Mouse (Mus musculus): ENCODE data around the gene Dpy30. TPM values are rescaled to one million over a fixed set of nuclear protein-coding genes. Genes with fewer than 3 reads are reported as not detected.
"Not testable (repeated sequence)": the region's sequence is repeated elsewhere in the genome, so short reads cannot be mapped to it uniquely, and the experiment has no call there.

Gene Dpy30
- 207 and 255 TPM in 2 replicates for total RNA-seq (2014; fragmentation: Nextera tagmentation)
- total RNA-seq (2017), result 171 and 231 TPM in 2 replicates

DNA sequence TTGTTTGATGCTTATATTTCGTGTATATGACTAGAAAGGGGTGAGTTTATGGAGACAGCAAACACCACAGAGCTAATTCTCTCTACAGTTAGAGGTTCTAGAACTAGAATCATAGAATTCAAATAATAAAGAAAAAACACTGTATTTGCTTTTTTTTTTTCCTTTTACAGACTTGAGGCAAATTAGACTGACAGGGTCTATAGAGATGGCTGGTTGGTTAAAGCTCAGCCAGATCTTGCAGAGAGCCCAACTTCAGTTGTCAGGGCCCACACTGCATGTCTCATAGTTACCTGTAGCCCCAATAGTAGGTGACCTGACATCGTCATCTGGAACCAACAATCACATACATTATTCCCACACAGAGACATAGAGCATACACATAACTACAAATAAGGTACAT is at the start of gene Dpy30:
Gene Dpy30 (minus strand): TSS at position 101 of the 400 bp plus-strand sequence.
- ATAC-seq (replicated peaks; ENCODE audit: poor library complexity, severe bottlenecking), result no peak

- no peak for ATAC-seq (replicated peaks; ENCODE audit: poor library complexity, severe bottlenecking)
These were observed 39.8 kb upstream of the Dpy30 start for GRCm38 (mm10) chr17:74363592-74363991.

DNA sequence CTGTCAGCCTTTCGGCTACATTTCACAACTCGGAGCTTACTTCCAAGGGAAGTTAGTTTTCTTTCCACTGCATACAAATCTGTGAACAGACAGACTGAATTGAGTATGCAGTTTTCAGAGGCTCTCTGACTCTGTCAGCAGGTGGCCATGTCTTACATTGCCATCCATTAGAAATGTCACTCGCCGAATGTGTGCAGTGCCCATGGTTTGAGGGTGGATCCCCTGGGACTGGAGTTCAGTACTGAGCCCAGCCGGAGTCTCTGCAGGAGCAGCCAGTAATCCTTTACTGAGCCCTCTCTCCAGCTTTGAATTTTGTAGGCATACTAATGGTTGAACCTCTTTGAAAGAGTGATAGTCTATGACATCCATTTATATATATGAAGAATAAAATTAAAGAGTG is 17.4 kb upstream of the Dpy30 start:
- ATAC-seq (replicated peaks; ENCODE audit: poor library complexity, severe bottlenecking), result no peak

- peak; percentile 61 for ATAC-seq (replicated peaks; ENCODE audit: poor library complexity, severe bottlenecking)
These were observed 15.4 kb upstream of the Dpy30 start, which contains the start of gene Spast for GRCm38 (mm10) chr17:74338937-74339804. TSS of gene Spast (plus strand) at chr17:74338987.

GRCm38 (mm10) chr17:74338225-74338931 is 14.6 kb upstream of the Dpy30 start:
- peak; percentile 94 for ATAC-seq (replicated peaks; ENCODE audit: poor library complexity, severe bottlenecking)

GRCm38 (mm10) chr17:74331049-74331676 is 7.4 kb upstream of the Dpy30 start:
- ATAC-seq (replicated peaks; ENCODE audit: poor library complexity, severe bottlenecking), result no peak

DNA sequence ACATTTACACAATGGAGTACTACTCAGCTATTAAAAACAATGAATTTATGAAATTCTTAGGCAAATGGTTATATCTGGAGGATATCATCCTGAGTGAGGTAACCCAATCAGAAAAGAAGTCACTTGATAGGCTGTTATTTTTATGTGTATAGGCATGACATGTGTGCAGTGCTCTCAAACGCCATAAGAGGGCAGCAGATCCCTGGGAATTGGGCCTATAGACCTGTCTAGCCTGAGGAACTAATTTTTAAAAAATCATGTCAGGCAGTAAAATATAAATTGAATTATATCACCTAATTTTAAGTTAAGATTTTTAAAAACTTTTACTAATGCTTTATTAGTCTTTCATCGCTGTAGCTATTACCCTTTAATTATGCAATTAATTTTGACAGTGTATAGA is 4.4 kb upstream of the Dpy30 start:
- ATAC-seq (replicated peaks; ENCODE audit: poor library complexity, severe bottlenecking), result peak; percentile 91

- not testable (repeated sequence) for ATAC-seq (replicated peaks; ENCODE audit: poor library complexity, severe bottlenecking)
These were observed 3.5 kb upstream of the Dpy30 start for GRCm38 (mm10) chr17:74327195-74327594.

DNA sequence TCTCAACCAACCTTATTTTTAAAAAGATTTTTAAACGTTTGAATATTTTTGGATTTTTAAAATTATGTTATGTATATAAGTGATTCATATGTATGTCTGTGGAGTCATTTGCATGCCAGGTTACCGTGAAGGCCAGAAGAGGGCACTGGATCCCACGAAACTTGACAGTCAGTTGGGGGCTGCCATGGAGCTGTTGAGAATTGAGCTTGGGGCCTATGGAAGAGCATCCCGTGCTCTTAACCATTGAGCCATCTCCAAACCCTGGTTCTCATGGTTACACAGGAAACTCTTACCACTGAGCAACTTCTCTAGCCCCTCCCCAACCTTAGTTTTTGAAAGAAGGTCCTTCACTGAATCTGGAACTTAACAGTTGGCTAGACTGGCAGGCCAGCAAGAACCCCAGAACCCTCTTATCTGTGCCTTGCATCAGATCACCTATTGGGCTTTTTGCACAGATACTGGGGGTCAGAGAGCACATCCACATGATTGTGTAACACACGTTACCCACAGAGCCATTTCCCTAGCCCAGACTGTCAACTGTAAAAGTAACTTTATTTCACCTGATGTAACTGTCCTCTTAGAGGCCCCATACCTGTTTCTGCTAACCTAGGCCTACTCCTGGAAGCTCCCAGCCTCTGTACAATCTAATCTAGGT is 1.2 kb downstream of the Dpy30 start:
- ATAC-seq (replicated peaks; ENCODE audit: poor library complexity, severe bottlenecking), result peak; percentile 79

- no peak for ATAC-seq (replicated peaks; ENCODE audit: poor library complexity, severe bottlenecking)
These were observed 5.0 kb downstream of the Dpy30 start for GRCm38 (mm10) chr17:74318721-74319120.

GRCm38 (mm10) chr17:74316309-74316863 is 7.4 kb downstream of the Dpy30 start:
- peak; percentile 92 for ATAC-seq (replicated peaks; ENCODE audit: poor library complexity, severe bottlenecking)

GRCm38 (mm10) chr17:74315445-74316308 is 8.1 kb downstream of the Dpy30 start:
- no peak; the same call in 1 of the 2 replicates for ATAC-seq (replicated peaks; ENCODE audit: poor library complexity, severe bottlenecking)

DNA sequence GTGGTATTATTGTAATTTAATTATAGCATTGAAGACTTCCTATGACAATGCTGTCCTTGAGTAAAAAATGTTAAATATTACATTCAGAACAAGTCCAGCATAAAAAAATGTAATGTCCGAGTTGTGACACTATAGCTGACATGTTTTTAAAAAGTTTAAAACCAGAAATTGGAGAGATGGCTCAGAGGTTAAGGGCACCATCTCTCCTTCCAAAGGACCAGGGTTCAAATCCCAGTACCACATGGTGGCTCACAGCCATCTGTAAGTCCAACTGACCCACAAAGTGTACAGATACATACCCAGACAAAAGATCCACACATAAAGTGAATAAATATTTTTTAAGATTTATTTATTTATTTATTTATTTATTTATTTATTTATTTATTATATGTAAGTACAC is 17.7 kb downstream of the Dpy30 start:
- ATAC-seq (replicated peaks; ENCODE audit: poor library complexity, severe bottlenecking), result no peak

GRCm38 (mm10) chr17:74305616-74306015 is 18.1 kb downstream of the Dpy30 start:
- no peak for ATAC-seq (replicated peaks; ENCODE audit: poor library complexity, severe bottlenecking)

DNA sequence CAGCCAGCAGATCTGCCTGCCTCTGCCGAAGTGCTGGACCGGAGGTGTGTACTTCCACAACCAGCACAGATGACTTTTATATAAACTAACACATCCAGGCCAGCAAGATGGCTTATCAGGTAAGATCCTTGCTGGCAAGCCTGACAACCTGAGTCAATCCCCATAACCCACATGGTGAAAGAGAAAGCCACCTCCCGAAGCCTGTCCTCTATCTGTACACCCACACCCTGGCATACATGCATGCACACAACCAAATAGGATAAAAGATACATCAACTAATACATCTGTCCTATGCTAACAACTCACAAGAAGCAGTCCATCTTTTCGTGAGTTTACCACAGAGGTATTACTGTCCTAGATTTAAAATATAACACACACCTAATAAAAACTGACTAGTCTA is 19.7 kb downstream of the Dpy30 start:
- no peak for ATAC-seq (replicated peaks; ENCODE audit: poor library complexity, severe bottlenecking)

DNA sequence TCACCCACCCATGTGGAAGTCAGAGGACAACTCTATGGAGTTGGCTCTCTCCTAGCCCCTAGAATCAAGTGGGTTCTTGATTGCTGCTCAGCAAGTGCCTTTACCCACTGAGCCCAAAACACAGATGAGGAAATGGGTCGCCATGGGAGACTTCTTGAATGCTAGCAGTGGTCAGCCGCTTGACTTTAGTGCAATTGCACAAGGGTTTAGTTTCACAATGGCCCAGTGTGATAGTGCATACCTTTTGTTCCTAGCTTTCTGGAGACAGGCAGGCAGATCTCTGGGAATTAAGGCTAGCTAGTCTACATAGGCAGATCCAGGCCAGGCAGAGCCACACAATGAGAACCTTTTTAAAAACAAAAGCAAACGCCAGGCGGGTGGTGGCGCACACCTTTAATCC is 23.7 kb downstream of the Dpy30 start:
- ATAC-seq (replicated peaks; ENCODE audit: poor library complexity, severe bottlenecking), result peak; percentile 57

- not testable (repeated sequence) for ATAC-seq (replicated peaks; ENCODE audit: poor library complexity, severe bottlenecking)
These were observed 26.8 kb downstream of the Dpy30 start for GRCm38 (mm10) chr17:74296991-74297390.

GRCm38 (mm10) chr17:74296076-74296823 is 27.5 kb downstream of the Dpy30 start:
- ATAC-seq (replicated peaks; ENCODE audit: poor library complexity, severe bottlenecking), result 0 out of 2 replicates have a peak, but pooled peaks have one; percentile 22

Measured in granulocyte monocyte progenitor cell, adult 5-6 weeks (primary cell).